Mouse (Mus musculus): Measurements from ENCODE around the gene Begain. TPM values are rescaled to one million over a fixed set of nuclear protein-coding genes. Genes with fewer than 3 reads are reported as not detected.

Gene Begain
- 3.3 and 4.4 TPM in 2 replicates for polyA plus RNA-seq (2014; fragmentation: Nextera tagmentation; extraction: Ambion mirVana)

- Histone ChIP-seq H3K9ac (ENCODE audit: low read length) (peak within 1 kb of the TSS; percentile 88), H3K9me3 (ENCODE audit: control insufficient read depth, low read length) (no peaks in the 10 kb centered on the region), H3K4me1 (ENCODE audit: control insufficient read depth, insufficient read depth, low read length) (no peaks in the 10 kb centered on the region; the same call in 1 of the 2 replicates), H3K27ac (replicated peaks; ENCODE audit: low read depth, low read length) (peak within 1 kb of the TSS; percentile 56; the same call in 1 of the 2 replicates), H3K27me3 (ENCODE audit: control insufficient read depth, insufficient read depth, low read length) (no peaks in the 10 kb centered on the region), H3K36me3 (ENCODE audit: control insufficient read depth, insufficient read depth, low read length) (no peaks in the 10 kb centered on the region), H3K4me3 (ENCODE audit: low read depth, low read length) (peak within 1 kb of the TSS; percentile 50), H3K4me2 (ENCODE audit: low read depth, severe bottlenecking) (peak within 1 kb of the TSS; percentile 88)
- peak; percentile 40 for ATAC-seq (ENCODE audit: insufficient number of reproducible peaks, low FRiP score, low TSS enrichment, low read depth)
- 3% methylated on average over 19 of the region's 48 CpGs for WGBS
- peak; percentile 46 for DNase-seq (ENCODE audit: low spot score)
Observed at GRCm38 (mm10) chr12:109068167-109068653, at the start of gene Begain. Begain (minus strand) TSS chr12:109068217.

- WGBS: 69% methylated on average over 8 of the region's 8 CpGs
Observed at GRCm38 (mm10) chr12:109115707-109116106, 47.7 kb upstream of the Begain start.

GRCm38 (mm10) chr12:109115161-109115560, 47.1 kb upstream of the Begain start:
- DNase-seq (ENCODE audit: low spot score): no peak
- no peak overlapping the region for H3K27ac ChIP-seq (replicated peaks; ENCODE audit: low read depth, low read length)
- peaks cover 6% of the 10 kb centered on the region; the same call in 1 of the 2 replicates for H3K4me1 ChIP-seq (ENCODE audit: control insufficient read depth, insufficient read depth, low read length)
- no peak overlapping the region for H3K4me2 ChIP-seq (ENCODE audit: low read depth, severe bottlenecking)
- H3K27me3 ChIP-seq (ENCODE audit: control insufficient read depth, insufficient read depth, low read length): no peaks in the 10 kb centered on the region
- H3K4me3 ChIP-seq (ENCODE audit: low read depth, low read length): no peak overlapping the region
- no peaks in the 10 kb centered on the region for H3K36me3 ChIP-seq (ENCODE audit: control insufficient read depth, insufficient read depth, low read length)
- no peaks in the 10 kb centered on the region for H3K9me3 ChIP-seq (ENCODE audit: control insufficient read depth, low read length)
- H3K9ac ChIP-seq (ENCODE audit: low read length): no peak overlapping the region
- WGBS: 80% methylated on average over 10 of the region's 10 CpGs
- ATAC-seq (ENCODE audit: insufficient number of reproducible peaks, low FRiP score, low TSS enrichment, low read depth): no peak

More at GRCm38 (mm10) chr12:109115707-109116106, 47.7 kb upstream of the Begain start:
- H3K9me3 ChIP-seq (ENCODE audit: control insufficient read depth, low read length): no peaks in the 10 kb centered on the region
- no peak overlapping the region for H3K4me2 ChIP-seq (ENCODE audit: low read depth, severe bottlenecking)
- peaks cover 6% of the 10 kb centered on the region; the same call in 1 of the 2 replicates for H3K4me1 ChIP-seq (ENCODE audit: control insufficient read depth, insufficient read depth, low read length)
- H3K27me3 ChIP-seq (ENCODE audit: control insufficient read depth, insufficient read depth, low read length): no peaks in the 10 kb centered on the region
- H3K4me3 ChIP-seq (ENCODE audit: low read depth, low read length): no peak overlapping the region
- DNase-seq (ENCODE audit: low spot score) (no peak), ATAC-seq (ENCODE audit: insufficient number of reproducible peaks, low FRiP score, low TSS enrichment, low read depth) (no peak)
- no peaks in the 10 kb centered on the region for H3K36me3 ChIP-seq (ENCODE audit: control insufficient read depth, insufficient read depth, low read length)
- H3K9ac ChIP-seq (ENCODE audit: low read length): no peak overlapping the region
- H3K27ac ChIP-seq (replicated peaks; ENCODE audit: low read depth, low read length): no peak overlapping the region

- ATAC-seq (ENCODE audit: insufficient number of reproducible peaks, low FRiP score, low TSS enrichment, low read depth) (no peak), DNase-seq (ENCODE audit: low spot score) (peak; percentile 44)
- Histone ChIP-seq H3K27ac (replicated peaks; ENCODE audit: low read depth, low read length) (no peak overlapping the region), H3K9me3 (ENCODE audit: control insufficient read depth, low read length) (no peaks in the 10 kb centered on the region), H3K36me3 (ENCODE audit: control insufficient read depth, insufficient read depth, low read length) (no peaks in the 10 kb centered on the region), H3K27me3 (ENCODE audit: control insufficient read depth, insufficient read depth, low read length) (no peaks in the 10 kb centered on the region), H3K9ac (ENCODE audit: low read length) (no peak overlapping the region), H3K4me3 (ENCODE audit: low read depth, low read length) (no peak overlapping the region), H3K4me1 (ENCODE audit: control insufficient read depth, insufficient read depth, low read length) (peaks cover 6% of the 10 kb centered on the region; the same call in 1 of the 2 replicates), H3K4me2 (ENCODE audit: low read depth, severe bottlenecking) (no peak overlapping the region)
- WGBS: 59% methylated on average over 10 of the region's 10 CpGs
Observed at GRCm38 (mm10) chr12:109112996-109113592, 45.1 kb upstream of the Begain start.

GRCm38 (mm10) chr12:109112354-109112995, 44.5 kb upstream of the Begain start:
- ATAC-seq (ENCODE audit: insufficient number of reproducible peaks, low FRiP score, low TSS enrichment, low read depth): no peak

GRCm38 (mm10) chr12:109108911-109109310, 40.9 kb upstream of the Begain start:
- no peak for DNase-seq (ENCODE audit: low spot score)
- no peaks in the 10 kb centered on the region for H3K27me3 ChIP-seq (ENCODE audit: control insufficient read depth, insufficient read depth, low read length)
- no peaks in the 10 kb centered on the region for H3K9me3 ChIP-seq (ENCODE audit: control insufficient read depth, low read length)
- H3K4me1 ChIP-seq (ENCODE audit: control insufficient read depth, insufficient read depth, low read length): peaks cover 6% of the 10 kb centered on the region; the same call in 1 of the 2 replicates
- no peak overlapping the region for H3K9ac ChIP-seq (ENCODE audit: low read length)
- H3K27ac ChIP-seq (replicated peaks; ENCODE audit: low read depth, low read length): no peak overlapping the region
- no peak for ATAC-seq (ENCODE audit: insufficient number of reproducible peaks, low FRiP score, low TSS enrichment, low read depth)
- no peaks in the 10 kb centered on the region for H3K36me3 ChIP-seq (ENCODE audit: control insufficient read depth, insufficient read depth, low read length)
- no peak overlapping the region for H3K4me2 ChIP-seq (ENCODE audit: low read depth, severe bottlenecking)
- H3K4me3 ChIP-seq (ENCODE audit: low read depth, low read length): no peak overlapping the region
- 83% methylated on average over 13 of the region's 13 CpGs for WGBS

More at GRCm38 (mm10) chr12:109112354-109112995, 44.5 kb upstream of the Begain start:
- H3K27ac ChIP-seq (replicated peaks; ENCODE audit: low read depth, low read length): no peak overlapping the region
- no peak overlapping the region for H3K9ac ChIP-seq (ENCODE audit: low read length)
- no peak overlapping the region for H3K4me3 ChIP-seq (ENCODE audit: low read depth, low read length)
- peak; percentile 28 for DNase-seq (ENCODE audit: low spot score)
- no peak overlapping the region for H3K4me2 ChIP-seq (ENCODE audit: low read depth, severe bottlenecking)
- no peaks in the 10 kb centered on the region for H3K9me3 ChIP-seq (ENCODE audit: control insufficient read depth, low read length)
- no peaks in the 10 kb centered on the region for H3K27me3 ChIP-seq (ENCODE audit: control insufficient read depth, insufficient read depth, low read length)
- 41% methylated on average over 9 of the region's 9 CpGs for WGBS
- H3K4me1 ChIP-seq (ENCODE audit: control insufficient read depth, insufficient read depth, low read length): peaks cover 6% of the 10 kb centered on the region; the same call in 1 of the 2 replicates
- H3K36me3 ChIP-seq (ENCODE audit: control insufficient read depth, insufficient read depth, low read length): no peaks in the 10 kb centered on the region

GRCm38 (mm10) chr12:109100381-109100780, 32.4 kb upstream of the Begain start:
- H3K27me3 ChIP-seq (ENCODE audit: control insufficient read depth, insufficient read depth, low read length): no peaks in the 10 kb centered on the region
- H3K36me3 ChIP-seq (ENCODE audit: control insufficient read depth, insufficient read depth, low read length): no peaks in the 10 kb centered on the region
- ATAC-seq (ENCODE audit: insufficient number of reproducible peaks, low FRiP score, low TSS enrichment, low read depth) (no peak), DNase-seq (ENCODE audit: low spot score) (no peak)
- no peak overlapping the region for H3K4me2 ChIP-seq (ENCODE audit: low read depth, severe bottlenecking)
- H3K27ac ChIP-seq (replicated peaks; ENCODE audit: low read depth, low read length): no peak overlapping the region
- no peaks in the 10 kb centered on the region for H3K9me3 ChIP-seq (ENCODE audit: control insufficient read depth, low read length)
- 94% methylated on average over 7 of the region's 7 CpGs for WGBS
- H3K4me1 ChIP-seq (ENCODE audit: control insufficient read depth, insufficient read depth, low read length): no peaks in the 10 kb centered on the region
- no peak overlapping the region for H3K9ac ChIP-seq (ENCODE audit: low read length)
- no peak overlapping the region for H3K4me3 ChIP-seq (ENCODE audit: low read depth, low read length)

GRCm38 (mm10) chr12:109090456-109091130, 22.6 kb upstream of the Begain start:
- no peak for ATAC-seq (ENCODE audit: insufficient number of reproducible peaks, low FRiP score, low TSS enrichment, low read depth)
- 76% methylated on average over 13 of the region's 13 CpGs for WGBS

More at GRCm38 (mm10) chr12:109090456-109091130, 22.6 kb upstream of the Begain start:
- no peak overlapping the region for H3K27ac ChIP-seq (replicated peaks; ENCODE audit: low read depth, low read length)
- no peak overlapping the region for H3K4me2 ChIP-seq (ENCODE audit: low read depth, severe bottlenecking)
- H3K9me3 ChIP-seq (ENCODE audit: control insufficient read depth, low read length): no peaks in the 10 kb centered on the region
- no peak for DNase-seq (ENCODE audit: low spot score)
- H3K4me1 ChIP-seq (ENCODE audit: control insufficient read depth, insufficient read depth, low read length): no peaks in the 10 kb centered on the region
- no peak overlapping the region for H3K9ac ChIP-seq (ENCODE audit: low read length)
- H3K4me3 ChIP-seq (ENCODE audit: low read depth, low read length): no peak overlapping the region
- H3K27me3 ChIP-seq (ENCODE audit: control insufficient read depth, insufficient read depth, low read length): no peaks in the 10 kb centered on the region
- no peaks in the 10 kb centered on the region for H3K36me3 ChIP-seq (ENCODE audit: control insufficient read depth, insufficient read depth, low read length)
